Comparison of ENCODE assay signal across 35 mouse cellular contexts in the genomic region with DNA sequence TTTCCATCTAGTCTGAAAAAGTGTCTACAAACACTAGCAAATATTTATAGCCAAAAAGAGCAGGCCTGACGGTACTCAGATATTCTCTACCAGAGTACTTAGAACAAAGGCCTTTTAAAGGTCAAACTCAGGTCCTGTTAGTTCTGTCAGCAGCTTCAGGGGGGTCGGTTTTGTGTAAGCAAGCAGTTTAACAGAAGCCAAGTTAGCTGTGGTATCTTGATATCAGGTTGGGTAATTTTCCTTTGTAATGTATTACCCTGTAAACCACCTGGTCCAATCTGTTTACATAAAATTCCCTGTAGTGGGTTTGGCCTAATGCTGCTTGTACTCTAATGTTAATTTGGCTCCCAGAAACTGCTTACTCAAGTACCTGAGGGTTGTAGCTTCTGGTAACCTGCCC.
"Had no signal": no experiment of that assay in that cellular context is flagged by ENCODE, and none has a peak within 500 bp of the region (broad histone marks: within the 10 kb centered on the region; RNA-seq: fewer than 3 reads in every experiment).

No protein-coding gene starts in this region.

- H3K4me2 ChIP-seq: heart, embryonic 11.5 days; heart, embryonic 12.5 days; heart, embryonic 13.5 days; heart, embryonic 15.5 days; hindbrain, embryonic 12.5 days; hindbrain, embryonic 13.5 days; hindbrain, embryonic 14.5 days; hindbrain, embryonic 15.5 days; intestine, embryonic 15.5 days; kidney, embryonic 15.5 days had no signal

- H3K4me3 ChIP-seq: heart, embryonic 10.5 days; heart, embryonic 12.5 days; heart, embryonic 13.5 days; heart, embryonic 15.5 days; hindbrain, embryonic 10.5 days; hindbrain, embryonic 12.5 days; hindbrain, embryonic 13.5 days; hindbrain, embryonic 15.5 days; intestine, embryonic 15.5 days; kidney, embryonic 15.5 days; layer of hippocampus, adult 2 months had no signal

- H3K36me3 ChIP-seq: heart, embryonic 10.5 days; heart, embryonic 12.5 days; heart, embryonic 13.5 days; heart, embryonic 15.5 days; hindbrain, embryonic 10.5 days; hindbrain, embryonic 12.5 days; hindbrain, embryonic 13.5 days; hindbrain, embryonic 15.5 days; intestine, embryonic 15.5 days; kidney, embryonic 15.5 days had no signal

- H3K4me1 ChIP-seq: heart, embryonic 10.5 days; heart, embryonic 15.5 days; hindbrain, embryonic 12.5 days; intestine, embryonic 15.5 days had no signal

- ATAC-seq: hindbrain, embryonic 16.5 days; hindbrain, postnatal 0 days; inflammation-experienced regulatory T-cells, adult 6 months; intestine, embryonic 15.5 days; intestine, embryonic 16.5 days; intestine, postnatal 0 days had no signal

- DNase-seq: heart, postnatal 10 days; heart, postnatal 14 days; heart, postnatal 36 days; heart, postnatal 4 days; kidney, adult 11 months; kidney, adult 18-20 months; kidney, adult 2 months; kidney, adult 8-10 months; kidney, adult 9 months; kidney, postnatal 10 days; kidney, postnatal 14 days; kidney, postnatal 25 days; kidney, postnatal 36 days; kidney, postnatal 4 days; layer of hippocampus, adult 9-11 months; layer of hippocampus, postnatal 36 days had no signal

- H3K27me3 ChIP-seq: heart, embryonic 12.5 days; heart, embryonic 13.5 days; heart, embryonic 15.5 days; hindbrain, embryonic 12.5 days; hindbrain, embryonic 13.5 days; hindbrain, embryonic 15.5 days; intestine, embryonic 15.5 days; kidney, embryonic 15.5 days had no signal

- H3K9ac ChIP-seq: heart, embryonic 12.5 days; heart, embryonic 13.5 days; heart, embryonic 15.5 days; hindbrain, embryonic 12.5 days; hindbrain, embryonic 13.5 days; hindbrain, embryonic 14.5 days; hindbrain, embryonic 15.5 days; intestine, embryonic 15.5 days; kidney, embryonic 15.5 days had no signal

- H3K27ac ChIP-seq: heart, embryonic 10.5 days; heart, embryonic 13.5 days; heart, embryonic 15.5 days; hindbrain, embryonic 10.5 days; hindbrain, embryonic 12.5 days; hindbrain, embryonic 13.5 days; hindbrain, embryonic 14.5 days; hindbrain, embryonic 15.5 days; hindbrain, postnatal 0 days; intestine, embryonic 15.5 days; kidney, embryonic 15.5 days; kidney, postnatal 0 days; layer of hippocampus, adult 2 months had no signal

- H3K9me3 ChIP-seq: heart, embryonic 10.5 days; heart, embryonic 12.5 days; heart, embryonic 13.5 days; heart, embryonic 15.5 days; hindbrain, embryonic 10.5 days; hindbrain, embryonic 12.5 days; hindbrain, embryonic 13.5 days; hindbrain, embryonic 15.5 days; intestine, embryonic 15.5 days; kidney, embryonic 15.5 days had no signal
